Mouse (Mus musculus): ENCODE results near the gene 1700016C15Rik. TPM values are rescaled to one million over a fixed set of nuclear protein-coding genes. Genes with fewer than 3 reads are reported as not detected.

1700016C15Rik gene
- polyA plus RNA-seq, 1 experiment: 0.62 TPM

GRCm38 (mm10) chr1:177757249-177757648 lies 27.6 kb downstream of the 1700016C15Rik start:
- WGBS: 87% methylated on average over 5 of the region's 5 CpGs
- H3K36me3 ChIP-seq (ENCODE audit: control insufficient read depth, insufficient read depth, low read length): peaks cover 5% of the 10 kb centered on the region
- H3K4me3 ChIP-seq (ENCODE audit: low read depth, low read length): no peak overlapping the region
- H3K27ac ChIP-seq (ENCODE audit: insufficient read depth, low read depth, low read length): no peak overlapping the region
- H3K4me1 ChIP-seq (ENCODE audit: control insufficient read depth, insufficient read depth, insufficient read length, low read length): no peaks in the 10 kb centered on the region
- H3K27me3 ChIP-seq (ENCODE audit: control insufficient read depth, insufficient read depth, low read length): no peaks in the 10 kb centered on the region
- TF ChIP-seq CTCF (IDR thresholded peaks at IDR 0.05; ENCODE audit: extremely low read depth, insufficient read length, insufficient replicate concordance, low read depth, low read length) (no peak), POLR2A (IDR thresholded peaks at IDR 0.05; ENCODE audit: low read depth, low read length) (no peak)

GRCm38 (mm10) chr1:177768931-177769330 lies 39.3 kb downstream of the 1700016C15Rik start:
- no peak overlapping the region for H3K4me3 ChIP-seq (ENCODE audit: low read depth, low read length)
- no peaks in the 10 kb centered on the region for H3K4me1 ChIP-seq (ENCODE audit: control insufficient read depth, insufficient read depth, insufficient read length, low read length)
- no peak for TF ChIP-seq POLR2A (IDR thresholded peaks at IDR 0.05; ENCODE audit: low read depth, low read length)
- no peak for TF ChIP-seq CTCF (IDR thresholded peaks at IDR 0.05; ENCODE audit: extremely low read depth, insufficient read length, insufficient replicate concordance, low read depth, low read length)
- H3K36me3 ChIP-seq (ENCODE audit: control insufficient read depth, insufficient read depth, low read length): peaks cover 55% of the 10 kb centered on the region
- no peaks in the 10 kb centered on the region; the same call in 1 of the 2 replicates for H3K27me3 ChIP-seq (ENCODE audit: control insufficient read depth, insufficient read depth, low read length)
- H3K27ac ChIP-seq (ENCODE audit: insufficient read depth, low read depth, low read length): no peak overlapping the region

- H3K4me1 ChIP-seq (ENCODE audit: control insufficient read depth, insufficient read depth, insufficient read length, low read length): no peaks in the 10 kb centered on the region
- TF ChIP-seq POLR2A (IDR thresholded peaks at IDR 0.05; ENCODE audit: low read depth, low read length) (no peak), CTCF (IDR thresholded peaks at IDR 0.05; ENCODE audit: extremely low read depth, insufficient read length, insufficient replicate concordance, low read depth, low read length) (no peak)
- peaks cover 34% of the 10 kb centered on the region for H3K36me3 ChIP-seq (ENCODE audit: control insufficient read depth, insufficient read depth, low read length)
- H3K4me3 ChIP-seq (ENCODE audit: low read depth, low read length): no peak overlapping the region
- H3K27me3 ChIP-seq (ENCODE audit: control insufficient read depth, insufficient read depth, low read length): no peaks in the 10 kb centered on the region
- 24% methylated on average over 2 of the region's 2 CpGs for WGBS
- no peak overlapping the region for H3K27ac ChIP-seq (ENCODE audit: insufficient read depth, low read depth, low read length)
Measured at GRCm38 (mm10) chr1:177777397-177777796, 47.8 kb downstream of the 1700016C15Rik start.

- no peak overlapping the region for H3K27ac ChIP-seq (ENCODE audit: insufficient read depth, low read depth, low read length)
- TF ChIP-seq POLR2A (IDR thresholded peaks at IDR 0.05; ENCODE audit: low read depth, low read length) (no peak), CTCF (IDR thresholded peaks at IDR 0.05; ENCODE audit: extremely low read depth, insufficient read length, insufficient replicate concordance, low read depth, low read length) (no peak)
- H3K4me3 ChIP-seq (ENCODE audit: low read depth, low read length): no peak overlapping the region
Measured at GRCm38 (mm10) chr1:177792835-177793234, 63.2 kb downstream of the 1700016C15Rik start.

GRCm38 (mm10) chr1:177794866-177795265 lies 65.3 kb downstream of the 1700016C15Rik start:
- no peaks in the 10 kb centered on the region for H3K36me3 ChIP-seq (ENCODE audit: control insufficient read depth, insufficient read depth, low read length)
- H3K27ac ChIP-seq (ENCODE audit: insufficient read depth, low read depth, low read length): peak overlapping the region; percentile 81
- TF ChIP-seq POLR2A (IDR thresholded peaks at IDR 0.05; ENCODE audit: low read depth, low read length) (no peak), CTCF (IDR thresholded peaks at IDR 0.05; ENCODE audit: extremely low read depth, insufficient read length, insufficient replicate concordance, low read depth, low read length) (no peak)
- H3K4me3 ChIP-seq (ENCODE audit: low read depth, low read length): peak overlapping the region; percentile 51
- H3K27me3 ChIP-seq (ENCODE audit: control insufficient read depth, insufficient read depth, low read length): no peaks in the 10 kb centered on the region
- 9% methylated on average over 8 of the region's 8 CpGs for WGBS
- H3K4me1 ChIP-seq (ENCODE audit: control insufficient read depth, insufficient read depth, insufficient read length, low read length): peaks cover 6% of the 10 kb centered on the region

More at GRCm38 (mm10) chr1:177792835-177793234, 63.2 kb downstream of the 1700016C15Rik start:
- Histone ChIP-seq H3K4me1 (ENCODE audit: control insufficient read depth, insufficient read depth, insufficient read length, low read length) (peaks cover 6% of the 10 kb centered on the region), H3K27me3 (ENCODE audit: control insufficient read depth, insufficient read depth, low read length) (no peaks in the 10 kb centered on the region), H3K36me3 (ENCODE audit: control insufficient read depth, insufficient read depth, low read length) (no peaks in the 10 kb centered on the region)
- WGBS: 42% methylated on average over 3 of the region's 3 CpGs

- Histone ChIP-seq H3K27me3 (ENCODE audit: control insufficient read depth, insufficient read depth, low read length) (no peaks in the 10 kb centered on the region), H3K4me3 (ENCODE audit: low read depth, low read length) (peak overlapping the region; percentile 92), H3K4me1 (ENCODE audit: control insufficient read depth, insufficient read depth, insufficient read length, low read length) (peaks cover 6% of the 10 kb centered on the region), H3K36me3 (ENCODE audit: control insufficient read depth, insufficient read depth, low read length) (no peaks in the 10 kb centered on the region), H3K27ac (ENCODE audit: insufficient read depth, low read depth, low read length) (peak overlapping the region; percentile 98)
- WGBS: under 1% methylated on average over 41 of the region's 41 CpGs
- TF ChIP-seq CTCF (IDR thresholded peaks at IDR 0.05; ENCODE audit: extremely low read depth, insufficient read length, insufficient replicate concordance, low read depth, low read length) (no peak), POLR2A (IDR thresholded peaks at IDR 0.05; ENCODE audit: low read depth, low read length) (no peak)
Measured at GRCm38 (mm10) chr1:177795421-177796192, 66.0 kb downstream of the 1700016C15Rik start.

GRCm38 (mm10) chr1:177796193-177796939 lies 66.8 kb downstream of the 1700016C15Rik start, which contains the start of gene Adss:
Adss (minus strand) TSS chr1:177796511.
- peak within 1 kb of the TSS; percentile 92 for H3K4me3 ChIP-seq (ENCODE audit: low read depth, low read length)
- no peaks in the 10 kb centered on the region for H3K27me3 ChIP-seq (ENCODE audit: control insufficient read depth, insufficient read depth, low read length)
- H3K27ac ChIP-seq (ENCODE audit: insufficient read depth, low read depth, low read length): peak within 1 kb of the TSS; percentile 98
- peaks cover 6% of the 10 kb centered on the region for H3K4me1 ChIP-seq (ENCODE audit: control insufficient read depth, insufficient read depth, insufficient read length, low read length)
- WGBS: 1% methylated on average over 64 of the region's 64 CpGs
- peak; percentile 77; the same call in 1 of the 2 replicates for TF ChIP-seq POLR2A (IDR thresholded peaks at IDR 0.05; ENCODE audit: low read depth, low read length)
- TF ChIP-seq CTCF (IDR thresholded peaks at IDR 0.05; ENCODE audit: extremely low read depth, insufficient read length, insufficient replicate concordance, low read depth, low read length): no peak
- no peaks in the 10 kb centered on the region for H3K36me3 ChIP-seq (ENCODE audit: control insufficient read depth, insufficient read depth, low read length)

All from small intestine, adult 2 months (tissue).